Mouse (Mus musculus) liver, embryonic 14.5 days (tissue): ENCODE results near the gene Ghdc. TPM values are rescaled to one million over a fixed set of nuclear protein-coding genes. Genes with fewer than 3 reads are reported as not detected.

ENCODE experiments used
- ATAC-seq: fragments of 200-750 bp; cut with Nextera tagmentation; 2 replicates; pipeline ENCODE4 v1.8.0; 2017; ENCODE audit warnings: moderate number of reproducible peaks, mild to moderate bottlenecking, moderate library complexity; ENCODE audit not compliant: insufficient read depth
- DNase-seq, 3 experiments: peaks; one replicate each; pipeline ENCODE4 v3.0.0-alpha.2; 2012 to 2013; ENCODE audit warnings: low read depth in 3 of 3, low spot score in 3 of 3
- H3K27ac ChIP-seq: fragments of 300-500 bp; sonication (generic); 2 replicates; pipeline ENCODE4 v1.5.1; 2014; ENCODE audit warnings: moderate library complexity, mild to moderate bottlenecking, control low read depth, inconsistent platforms
- H3K27me3 ChIP-seq: fragments of 300-500 bp; sonication (generic); 2 replicates; pipeline ENCODE4 v1.6.1; 2014; ENCODE audit warnings: mild to moderate bottlenecking, low read length, moderate library complexity; ENCODE audit not compliant: control insufficient read depth, insufficient read depth
- H3K36me3 ChIP-seq: fragments of 300-500 bp; sonication (generic); replicated peaks from 2 replicates; pipeline ENCODE4 v1.6.1; 2014; ENCODE audit warnings: low read depth; ENCODE audit not compliant: control insufficient read depth, insufficient read depth
- H3K4me1 ChIP-seq, 2 experiments: fragments of 200-500 bp in 1 of 2; fragments of 300-500 bp in 1 of 2; sonication (generic) in 1 of 2; replicated peaks; 2 replicates each; pipeline ENCODE4 v1.6.1; 2012 to 2014; ENCODE audit warnings: antibody characterized with exemption in 1 of 2, inconsistent platforms in 1 of 2, low read length in 1 of 2; ENCODE audit not compliant: control insufficient read depth in 2 of 2, insufficient read depth in 2 of 2
- H3K4me2 ChIP-seq: fragments of 300-500 bp; sonication (generic); 2 replicates; pipeline ENCODE4 v1.6.1; 2014; ENCODE audit warnings: low read depth, mild to moderate bottlenecking, control low read depth, moderate library complexity
- H3K4me3 ChIP-seq, 2 experiments: fragments of 200-500 bp in 1 of 2; fragments of 300-500 bp in 1 of 2; sonication (generic) in 1 of 2; 2 replicates each; pipeline ENCODE4 v1.5.1; 2012 to 2014; ENCODE audit warnings: low read depth in 2 of 2, low read length in 2 of 2, mild to moderate bottlenecking in 2 of 2, control low read depth in 1 of 2, inconsistent platforms in 1 of 2, moderate library complexity in 1 of 2; ENCODE audit not compliant: insufficient read depth in 1 of 2
- H3K9ac ChIP-seq: fragments of 300-500 bp; sonication (generic); replicated peaks from 2 replicates; pipeline ENCODE4 v1.6.1; 2014; ENCODE audit warnings: mild to moderate bottlenecking, control low read depth, moderate library complexity
- H3K9me3 ChIP-seq: fragments of 300-500 bp; sonication (generic); 2 replicates; pipeline ENCODE4 v1.6.1; 2016; ENCODE audit warnings: low read length, mixed read lengths; ENCODE audit not compliant: control insufficient read depth
- CTCF ChIP-seq: IDR thresholded peaks from 2 replicates; pipeline ENCODE4 v1.5.1; 2016; ENCODE audit warnings: antibody characterized with exemption, low read depth, control low read depth
- EP300 ChIP-seq: IDR thresholded peaks from 2 replicates; pipeline ENCODE4 v1.6.1; 2016; ENCODE audit warnings: antibody characterized with exemption, low read depth
- WGBS: fragments of 180-500 bp; shearing (Covaris S2); extraction: QIAGEN DNeasy Blood & Tissue Kit; methylation state at CpG from one replicate; pipeline ENCODE4 v1.1.7; 2014; ENCODE audit not compliant: insufficient replicate concordance; 5-methylcytosine and 5-hydroxymethylcytosine counted together
- polyA plus RNA-seq, 2 experiments: library from polyadenylated mRNA; depleted of rRNA in 1 of 2; stranded (reverse) in 1 of 2; unstranded in 1 of 2; fragments of >200 nt; fragmentation: Nextera tagmentation in 1 of 2; extraction: Ambion mirVana in 1 of 2; gene quantifications; 2 replicates each; pipeline versions ENCODE4 v1.2.1 to v1.2.3; 2012 to 2014

Ghdc gene
- polyA plus RNA-seq, 2 experiments = 0.76 to 2.3 TPM

- WGBS = 76% methylated on average over 10 of the region's 10 CpGs
- Histone ChIP-seq H3K4me3 (no peak overlapping the region), H3K27me3 (no peaks in the 10 kb centered on the region), H3K36me3 (peaks cover 5% of the 10 kb centered on the region; the same call in 1 of the 2 replicates), H3K9me3 (no peaks in the 10 kb centered on the region), H3K9ac (no peak overlapping the region), H3K4me2 (no peak overlapping the region), H3K27ac (no peak overlapping the region), H3K4me1 (0 out of 4 replicates have a peak, but pooled peaks cover 0 to 2% of the 10 kb centered on the region in 2 experiments)
- DNase-seq = no peak
- ATAC-seq = no peak
- no peak for TF ChIP-seq EP300
- TF ChIP-seq CTCF = no peak
Measured at GRCm38 (mm10) chr11:100775921-100776320, 5.2 kb upstream of the Ghdc start.

GRCm38 (mm10) chr11:100774261-100774660, 3.5 kb upstream of the Ghdc start:
- Histone ChIP-seq H3K27ac (no peak overlapping the region), H3K27me3 (no peaks in the 10 kb centered on the region), H3K36me3 (peaks cover 4% of the 10 kb centered on the region; the same call in 1 of the 2 replicates), H3K9me3 (no peaks in the 10 kb centered on the region), H3K4me2 (no peak overlapping the region), H3K4me1 (0 out of 4 replicates have a peak, but pooled peaks cover 0 to 3% of the 10 kb centered on the region in 2 experiments), H3K4me3 (no peak overlapping the region), H3K9ac (no peak overlapping the region)
- TF ChIP-seq EP300 (no peak), CTCF (no peak)
- ATAC-seq = no peak
- DNase-seq = no peak
- 60% methylated on average over 4 of the region's 4 CpGs for WGBS

- 58% methylated on average over 6 of the region's 6 CpGs for WGBS
- ATAC-seq = no peak
Measured at GRCm38 (mm10) chr11:100769980-100770379, 777 bp downstream of the Ghdc start.

GRCm38 (mm10) chr11:100767871-100768270, 2.9 kb downstream of the Ghdc start:
- ATAC-seq = no peak
- Histone ChIP-seq H3K27ac (no peak overlapping the region), H3K4me2 (no peak overlapping the region), H3K9me3 (no peaks in the 10 kb centered on the region), H3K4me1 (0 out of 4 replicates have a peak, but pooled peaks cover 0 to 3% of the 10 kb centered on the region in 2 experiments), H3K9ac (no peak overlapping the region), H3K36me3 (no peaks in the 10 kb centered on the region), H3K4me3 (no peak overlapping the region), H3K27me3 (no peaks in the 10 kb centered on the region)
- TF ChIP-seq EP300 (no peak), CTCF (no peak)
- no peak for DNase-seq
- 69% methylated on average over 5 of the region's 5 CpGs for WGBS

More at GRCm38 (mm10) chr11:100769980-100770379, 777 bp downstream of the Ghdc start:
- Histone ChIP-seq H3K27me3 (no peaks in the 10 kb centered on the region), H3K9ac (no peak overlapping the region), H3K4me3 (peak overlapping the region in 1 of 2 experiments; percentile 62; a peak in 2 of 4 replicates), H3K9me3 (no peaks in the 10 kb centered on the region), H3K36me3 (no peaks in the 10 kb centered on the region), H3K4me1 (0 out of 4 replicates have a peak, but pooled peaks cover 0 to 3% of the 10 kb centered on the region in 2 experiments), H3K4me2 (peak overlapping the region; percentile 74), H3K27ac (no peak overlapping the region)
- no peak for TF ChIP-seq EP300
- no peak for TF ChIP-seq CTCF
- no peak for DNase-seq

- WGBS = 73% methylated on average over 9 of the region's 9 CpGs
Measured at GRCm38 (mm10) chr11:100766726-100767125, 4.0 kb downstream of the Ghdc start.

More at GRCm38 (mm10) chr11:100766726-100767125, 4.0 kb downstream of the Ghdc start:
- Histone ChIP-seq H3K4me2 (no peak overlapping the region), H3K36me3 (no peaks in the 10 kb centered on the region), H3K4me1 (0 out of 4 replicates have a peak, but pooled peaks cover 0 to 3% of the 10 kb centered on the region in 2 experiments), H3K4me3 (no peak overlapping the region), H3K9me3 (no peaks in the 10 kb centered on the region), H3K27me3 (no peaks in the 10 kb centered on the region), H3K27ac (no peak overlapping the region), H3K9ac (no peak overlapping the region)
- ATAC-seq = no peak
- no peak for DNase-seq
- TF ChIP-seq CTCF = no peak
- no peak for TF ChIP-seq EP300
